8 mouse cellular contexts compared by ENCODE assay signal in the genomic region with DNA sequence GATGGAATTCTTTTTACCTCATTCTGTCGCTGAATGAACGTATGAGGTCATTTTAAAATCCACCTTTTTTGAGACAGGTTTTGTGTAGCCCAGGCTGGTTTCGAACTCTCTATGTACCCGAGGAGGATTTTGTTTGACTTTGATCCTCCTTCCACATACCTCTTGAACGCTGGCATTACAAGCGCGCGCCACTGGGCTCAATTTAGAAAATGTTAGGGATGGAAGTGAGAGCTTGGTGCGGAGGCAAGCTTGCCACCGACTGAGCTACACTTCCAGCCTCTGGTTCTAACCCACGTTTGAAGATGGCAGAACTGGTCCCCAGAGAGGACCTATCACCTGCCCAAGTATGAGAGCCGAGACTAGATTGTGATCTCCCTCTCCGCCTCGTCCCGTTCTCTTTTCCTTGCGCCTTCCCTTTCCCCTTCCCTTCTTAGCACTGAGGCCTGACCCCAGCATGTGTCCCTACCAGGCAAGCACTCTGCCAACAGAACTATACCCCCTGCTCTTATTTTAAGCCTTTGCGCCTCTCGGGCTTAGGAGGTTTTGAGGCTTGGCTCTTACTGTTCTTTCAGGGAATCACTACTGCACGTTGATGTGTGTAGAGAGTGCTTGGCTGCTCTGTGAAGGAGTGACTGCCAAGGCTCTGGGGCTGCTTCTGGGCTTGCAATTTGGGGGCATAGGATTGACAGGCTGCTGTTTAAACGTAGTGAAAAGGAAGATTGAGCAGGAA. TPM values are rescaled to one million over a fixed set of nuclear protein-coding genes. Genes with fewer than 3 reads are reported as not detected.
DNase-seq lines count a peak whose midpoint lies in the region; ATAC-seq and TF ChIP-seq lines count a peak whose summit lies in the region.

No protein-coding gene starts in this region.

- peak overlapping the region; percentile 87 for H3K9ac ChIP-seq in heart, embryonic 16.5 days (ENCODE audit: low read length)
- H3K9ac ChIP-seq in limb, embryonic 13.5 days = peak overlapping the region; percentile 80
- H3K9ac ChIP-seq in neural tube, embryonic 13.5 days = peak overlapping the region; percentile 78

- peak overlapping the region; percentile 84 for H3K27ac ChIP-seq in thymus, adult 2 months (ENCODE audit: control insufficient read depth, insufficient read depth, low read length)
- peak overlapping the region; percentile 89 for H3K27ac ChIP-seq in heart, embryonic 16.5 days (ENCODE audit: low read length)
- peak overlapping the region; percentile 53; the same call in 1 of the 2 replicates for H3K27ac ChIP-seq in limb, embryonic 13.5 days
- peak overlapping the region; percentile 80 for H3K27ac ChIP-seq in neural tube, embryonic 13.5 days (replicated peaks)

- H3K27me3 ChIP-seq in thymus, adult 2 months (ENCODE audit: control insufficient read depth, insufficient read depth, low read length) = no peaks in the 10 kb centered on the region
- H3K27me3 ChIP-seq in heart, embryonic 16.5 days (ENCODE audit: control insufficient read depth, insufficient read depth, low read length) = no peaks in the 10 kb centered on the region
- no peaks in the 10 kb centered on the region for H3K27me3 ChIP-seq in limb, embryonic 13.5 days
- no peaks in the 10 kb centered on the region for H3K27me3 ChIP-seq in neural tube, embryonic 13.5 days

- DNase-seq in cerebellum, postnatal 25 days = peak; percentile 48 to 50
- no peak for DNase-seq in cerebellum, adult 9-10 months
- DNase-seq in thymus, adult 2 months = peak; percentile 14
- no peak for DNase-seq in thymus, postnatal 4 days

- TF ChIP-seq CTCF in thymus, adult 2 months (IDR thresholded peaks at IDR 0.05; ENCODE audit: borderline replicate concordance, control insufficient read depth, extremely low read depth, insufficient read depth, low read length, poor library complexity) = no peak

- H3K36me3 ChIP-seq in thymus, adult 2 months (ENCODE audit: control insufficient read depth, insufficient read depth, low read length) = no peaks in the 10 kb centered on the region
- H3K36me3 ChIP-seq in heart, embryonic 16.5 days (ENCODE audit: control insufficient read depth, insufficient read depth) = no peaks in the 10 kb centered on the region
- no peaks in the 10 kb centered on the region for H3K36me3 ChIP-seq in limb, embryonic 13.5 days
- no peaks in the 10 kb centered on the region for H3K36me3 ChIP-seq in neural tube, embryonic 13.5 days

- H3K9me3 ChIP-seq in heart, embryonic 16.5 days (replicated peaks; ENCODE audit: control insufficient read depth, low read length) = no peaks in the 10 kb centered on the region
- no peaks in the 10 kb centered on the region for H3K9me3 ChIP-seq in limb, embryonic 13.5 days
- H3K9me3 ChIP-seq in neural tube, embryonic 13.5 days = no peaks in the 10 kb centered on the region

- peak; percentile 46 for ATAC-seq in heart, embryonic 16.5 days (replicated peaks; ENCODE audit: extremely low read depth, insufficient read depth, low FRiP score)
- ATAC-seq in limb, embryonic 13.5 days (ENCODE audit: low FRiP score, low read depth) = peak; percentile 7; the same call in 1 of the 2 replicates
- peak; percentile 54 for ATAC-seq in neural tube, embryonic 13.5 days (ENCODE audit: low read depth)
- ATAC-seq in cerebellum, adult (ENCODE audit: insufficient number of reproducible peaks, low FRiP score, low TSS enrichment) = no peak; the same call in 1 of the 2 replicates

- WGBS in thymus, adult 2 months = 48% methylated on average over 20 of the region's 20 CpGs
- WGBS in heart, embryonic 16.5 days = 25% methylated on average over 20 of the region's 20 CpGs
- 29% methylated on average over 20 of the region's 20 CpGs for WGBS in limb, embryonic 13.5 days
- 29% methylated on average over 20 of the region's 20 CpGs for WGBS in neural tube, embryonic 13.5 days

- peaks cover 8% of the 10 kb centered on the region for H3K4me1 ChIP-seq in thymus, adult 2 months (replicated peaks; ENCODE audit: control insufficient read depth, insufficient read depth, low read length)
- H3K4me1 ChIP-seq in heart, embryonic 16.5 days (ENCODE audit: control insufficient read depth, insufficient read depth, low read length) = peaks cover 6% of the 10 kb centered on the region
- peaks cover 9% of the 10 kb centered on the region for H3K4me1 ChIP-seq in limb, embryonic 13.5 days
- H3K4me1 ChIP-seq in neural tube, embryonic 13.5 days (replicated peaks) = peaks cover 13% of the 10 kb centered on the region

- TF ChIP-seq POLR2A in thymus, adult 2 months (IDR thresholded peaks at IDR 0.05; ENCODE audit: control insufficient read depth, extremely low read depth, insufficient read depth, low read length, poor library complexity) = no peak

- H3K4me2 ChIP-seq in heart, embryonic 16.5 days (ENCODE audit: low read depth, low read length) = peak overlapping the region; percentile 80
- H3K4me2 ChIP-seq in limb, embryonic 13.5 days (replicated peaks) = peak overlapping the region; percentile 66
- peak overlapping the region; percentile 64 for H3K4me2 ChIP-seq in neural tube, embryonic 13.5 days

- peak overlapping the region; percentile 87 for H3K4me3 ChIP-seq in thymus, adult 2 months (ENCODE audit: control insufficient read depth, insufficient read depth, low read length)
- H3K4me3 ChIP-seq in heart, embryonic 16.5 days (ENCODE audit: low read length) = peak overlapping the region; percentile 69
- H3K4me3 ChIP-seq in limb, embryonic 13.5 days = peak overlapping the region; percentile 70
- H3K4me3 ChIP-seq in neural tube, embryonic 13.5 days = peak overlapping the region; percentile 64

RNA-seq across cellular contexts. Expression of a gene that starts 0.7 kb away (rescaled TPM):
- 50.9 and 51.3 TPM in 2 replicates for polyA plus RNA-seq in thymus, adult 2 months (2012; rRNA removed)
- polyA plus RNA-seq in heart, embryonic 16.5 days (2015; fragmentation: Nextera tagmentation; extraction: Ambion mirVana) = 24.4 and 26.0 TPM in 2 replicates
- polyA plus RNA-seq in limb, embryonic 13.5 days (2015; fragmentation: Nextera tagmentation; extraction: Ambion mirVana) = 42.6 and 44.1 TPM in 2 replicates
- 39.7 and 39.9 TPM in 2 replicates for polyA plus RNA-seq in neural tube, embryonic 13.5 days (2015; fragmentation: Nextera tagmentation; extraction: Ambion mirVana)

RNA-seq across cellular contexts. Expression of a gene that starts 0.7 kb away (rescaled TPM):
- polyA plus RNA-seq in thymus, adult 2 months (2012; rRNA removed) = 61.6 and 68.3 TPM in 2 replicates
- polyA plus RNA-seq in heart, embryonic 16.5 days (2015; fragmentation: Nextera tagmentation; extraction: Ambion mirVana) = 199 and 218 TPM in 2 replicates
- polyA plus RNA-seq in limb, embryonic 13.5 days (2015; fragmentation: Nextera tagmentation; extraction: Ambion mirVana) = 104 and 107 TPM in 2 replicates
- 145 and 158 TPM in 2 replicates for polyA plus RNA-seq in neural tube, embryonic 13.5 days (2015; fragmentation: Nextera tagmentation; extraction: Ambion mirVana)

RNA-seq across cellular contexts. Expression of a gene that starts 29.3 kb away (rescaled TPM):
- polyA plus RNA-seq in thymus, adult 2 months (2012; rRNA removed) = 5.4 and 6.3 TPM in 2 replicates
- polyA plus RNA-seq in heart, embryonic 16.5 days (2015; fragmentation: Nextera tagmentation; extraction: Ambion mirVana) = 0.50 and 0.66 TPM in 2 replicates
- polyA plus RNA-seq in limb, embryonic 13.5 days (2015; fragmentation: Nextera tagmentation; extraction: Ambion mirVana) = 0.31 TPM in 1 of 2 replicates, not detected in the other
- 0.10 TPM in 1 of 2 replicates, not detected in the other for polyA plus RNA-seq in neural tube, embryonic 13.5 days (2015; fragmentation: Nextera tagmentation; extraction: Ambion mirVana)

RNA-seq across cellular contexts. Expression of a gene that starts 55.7 kb away (rescaled TPM):
- 1.5 and 3.0 TPM in 2 replicates for polyA plus RNA-seq in thymus, adult 2 months (2012; rRNA removed)
- 6.0 and 7.7 TPM in 2 replicates for polyA plus RNA-seq in heart, embryonic 16.5 days (2015; fragmentation: Nextera tagmentation; extraction: Ambion mirVana)
- polyA plus RNA-seq in limb, embryonic 13.5 days (2015; fragmentation: Nextera tagmentation; extraction: Ambion mirVana) = 0.61 and 0.80 TPM in 2 replicates
- 2.7 TPM in 2 replicates for polyA plus RNA-seq in neural tube, embryonic 13.5 days (2015; fragmentation: Nextera tagmentation; extraction: Ambion mirVana)

RNA-seq across cellular contexts. Expression of a gene that starts 56.6 kb away (rescaled TPM):
- polyA plus RNA-seq in thymus, adult 2 months (2012; rRNA removed) = 18.6 and 21.9 TPM in 2 replicates
- 8.7 and 8.8 TPM in 2 replicates for polyA plus RNA-seq in heart, embryonic 16.5 days (2015; fragmentation: Nextera tagmentation; extraction: Ambion mirVana)
- 21.4 and 23.6 TPM in 2 replicates for polyA plus RNA-seq in limb, embryonic 13.5 days (2015; fragmentation: Nextera tagmentation; extraction: Ambion mirVana)
- 25.3 and 28.0 TPM in 2 replicates for polyA plus RNA-seq in neural tube, embryonic 13.5 days (2015; fragmentation: Nextera tagmentation; extraction: Ambion mirVana)

Comparison
In these comparisons a context has a peak if more than half of its experiments do, and no peak if none do; other contexts are left out.
1. DNase-seq: peak in cerebellum, postnatal 25 days (2 of 2) and thymus, adult 2 months (single experiment); none in cerebellum, adult 9-10 months (single experiment) and thymus, postnatal 4 days (single experiment).
2. Peak in every context shown above with its lines, with median percentiles within 50 percentile points of each other: H3K27ac ChIP-seq, H3K4me3 ChIP-seq, H3K4me2 ChIP-seq and H3K9ac ChIP-seq.